Mouse (Mus musculus): ENCODE data around the gene Ncor2. TPM values are rescaled to one million over a fixed set of nuclear protein-coding genes. Genes with fewer than 3 reads are reported as not detected.
A peak's percentile ranks its signal among the peaks of the same experiment; 100 is the strongest.

Ncor2 gene
- polyA plus RNA-seq, 1 experiment from 2014 or later, result 21.2 TPM

DNA sequence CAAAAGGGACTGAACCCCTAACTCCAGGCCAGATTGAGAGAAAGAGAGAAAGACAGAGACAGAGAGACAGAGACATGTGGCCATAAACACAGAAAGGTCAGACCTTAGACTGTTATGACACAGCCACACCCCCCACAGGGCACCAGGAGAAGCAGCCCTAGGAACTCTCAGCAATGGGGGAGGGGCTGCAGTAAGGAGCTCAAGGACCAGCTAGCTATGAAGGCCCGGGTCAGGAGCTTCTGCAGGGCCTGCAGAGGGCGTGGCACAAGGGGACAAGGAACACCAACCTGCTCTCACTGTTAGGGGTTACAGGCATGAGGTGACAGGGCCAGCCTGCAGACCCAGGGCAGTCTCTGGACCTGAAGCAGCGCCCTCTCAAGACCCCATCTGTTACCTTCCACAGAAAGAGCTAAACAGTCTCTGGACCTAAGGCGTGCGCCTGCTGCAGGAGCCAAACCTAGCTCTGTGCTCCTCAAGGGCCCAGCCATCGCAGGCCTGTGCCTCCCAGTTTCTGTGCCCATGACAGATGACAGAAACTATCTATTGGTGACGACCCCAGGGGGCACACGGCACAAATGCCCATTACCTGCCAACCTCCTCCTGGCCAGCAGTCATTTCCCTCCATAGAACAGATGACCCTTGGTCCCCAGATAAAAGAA is 21.5 kb downstream of the Ncor2 start:
- Histone ChIP-seq H3K9me3 (ENCODE audit: control insufficient read depth, low read length) (no peaks in the 10 kb centered on the region), H3K4me2 (replicated peaks; ENCODE audit: low read depth, low read length) (no peak overlapping the region), H3K4me3 (ENCODE audit: low read depth, low read length) (no peak overlapping the region), H3K36me3 (ENCODE audit: control insufficient read depth, insufficient read depth, low read length) (no peaks in the 10 kb centered on the region), H3K27me3 (ENCODE audit: control insufficient read depth, insufficient read depth, low read length) (no peaks in the 10 kb centered on the region), H3K27ac (ENCODE audit: low read depth, low read length) (peak overlapping the region; percentile 91), H3K4me1 (replicated peaks; ENCODE audit: control insufficient read depth, insufficient read depth, low read length) (peaks cover 58% of the 10 kb centered on the region), H3K9ac (ENCODE audit: low read depth, low read length) (peak overlapping the region; percentile 54; the same call in 1 of the 2 replicates)
- ATAC-seq (ENCODE audit: low FRiP score) (no peak), DNase-seq (ENCODE audit: low spot score) (no peak)
- WGBS, result 30% methylated on average over 8 of the region's 8 CpGs

DNA sequence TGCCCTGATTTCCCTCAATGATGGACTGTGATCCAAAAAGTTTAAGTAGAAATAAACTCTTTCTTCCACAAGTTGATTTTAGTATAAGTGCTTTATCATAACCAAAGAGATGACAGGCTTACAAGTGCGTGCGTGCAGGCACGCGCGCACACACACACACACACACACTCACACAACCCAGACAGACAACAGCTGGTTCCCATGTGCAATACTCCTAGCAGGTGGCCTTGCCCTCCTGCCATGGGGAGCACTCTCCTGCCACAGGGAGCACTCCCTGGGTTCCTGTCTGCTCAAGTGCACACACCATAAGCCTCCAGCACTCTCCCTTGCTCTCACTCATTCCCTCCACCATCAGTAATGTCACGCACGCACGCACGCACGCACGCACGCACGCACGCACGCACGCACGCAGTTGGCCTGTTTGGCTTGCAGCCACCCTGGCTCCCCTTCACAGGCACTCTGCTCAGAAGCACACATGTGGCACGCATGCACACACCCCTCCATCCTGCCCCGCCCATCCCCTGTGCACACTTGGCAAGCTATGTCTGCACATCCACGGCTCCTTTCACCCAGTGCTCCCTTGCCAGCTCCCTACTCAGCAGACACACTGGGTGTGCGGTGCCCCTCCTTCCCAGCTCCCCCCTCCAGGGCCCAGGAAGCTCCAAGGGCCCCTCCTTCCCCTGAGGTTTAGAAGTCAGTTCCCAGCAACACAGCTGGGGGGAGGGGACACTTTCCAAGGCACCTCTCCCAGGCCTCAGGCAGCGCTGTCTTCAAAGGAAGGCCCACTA is 22.4 kb downstream of the Ncor2 start:
- DNase-seq (ENCODE audit: low spot score), result no peak
- Histone ChIP-seq H3K9me3 (ENCODE audit: control insufficient read depth, low read length) (no peaks in the 10 kb centered on the region), H3K27ac (ENCODE audit: low read depth, low read length) (peak overlapping the region; percentile 91), H3K4me2 (replicated peaks; ENCODE audit: low read depth, low read length) (no peak overlapping the region), H3K27me3 (ENCODE audit: control insufficient read depth, insufficient read depth, low read length) (no peaks in the 10 kb centered on the region), H3K9ac (ENCODE audit: low read depth, low read length) (no peak overlapping the region), H3K4me1 (replicated peaks; ENCODE audit: control insufficient read depth, insufficient read depth, low read length) (peaks cover 62% of the 10 kb centered on the region), H3K36me3 (ENCODE audit: control insufficient read depth, insufficient read depth, low read length) (no peaks in the 10 kb centered on the region), H3K4me3 (ENCODE audit: low read depth, low read length) (no peak overlapping the region)
- ATAC-seq (ENCODE audit: low FRiP score), result no peak
- WGBS, result 72% methylated on average over 22 of the region's 22 CpGs

DNA sequence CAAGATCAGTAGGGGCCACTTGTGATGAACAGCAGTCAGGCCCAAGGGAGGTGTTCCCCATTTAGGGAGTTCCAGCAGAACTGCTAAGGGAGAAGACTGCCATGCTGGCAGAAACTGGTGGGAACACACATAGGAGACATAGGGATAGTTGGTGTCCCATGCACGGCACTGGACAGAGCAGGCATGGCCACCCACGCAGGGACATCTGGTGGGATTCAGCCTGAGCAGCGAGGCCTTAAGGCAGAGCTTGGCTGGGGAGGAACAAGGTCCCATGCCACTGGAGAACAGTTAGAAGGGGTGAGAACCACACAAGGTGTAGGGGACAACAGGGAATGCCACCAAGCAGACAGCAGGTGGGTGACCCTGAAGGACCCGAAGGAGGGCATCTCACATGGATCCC is 23.6 kb downstream of the Ncor2 start:
- no peak for DNase-seq (ENCODE audit: low spot score)
- Histone ChIP-seq H3K36me3 (ENCODE audit: control insufficient read depth, insufficient read depth, low read length) (no peaks in the 10 kb centered on the region), H3K27me3 (ENCODE audit: control insufficient read depth, insufficient read depth, low read length) (no peaks in the 10 kb centered on the region), H3K27ac (ENCODE audit: low read depth, low read length) (peak overlapping the region; percentile 24; the same call in 1 of the 2 replicates), H3K4me3 (ENCODE audit: low read depth, low read length) (no peak overlapping the region), H3K9ac (ENCODE audit: low read depth, low read length) (no peak overlapping the region), H3K9me3 (ENCODE audit: control insufficient read depth, low read length) (no peaks in the 10 kb centered on the region), H3K4me1 (replicated peaks; ENCODE audit: control insufficient read depth, insufficient read depth, low read length) (peaks cover 68% of the 10 kb centered on the region), H3K4me2 (replicated peaks; ENCODE audit: low read depth, low read length) (no peak overlapping the region)
- 94% methylated on average over 4 of the region's 4 CpGs for WGBS
- no peak for ATAC-seq (ENCODE audit: low FRiP score)

DNA sequence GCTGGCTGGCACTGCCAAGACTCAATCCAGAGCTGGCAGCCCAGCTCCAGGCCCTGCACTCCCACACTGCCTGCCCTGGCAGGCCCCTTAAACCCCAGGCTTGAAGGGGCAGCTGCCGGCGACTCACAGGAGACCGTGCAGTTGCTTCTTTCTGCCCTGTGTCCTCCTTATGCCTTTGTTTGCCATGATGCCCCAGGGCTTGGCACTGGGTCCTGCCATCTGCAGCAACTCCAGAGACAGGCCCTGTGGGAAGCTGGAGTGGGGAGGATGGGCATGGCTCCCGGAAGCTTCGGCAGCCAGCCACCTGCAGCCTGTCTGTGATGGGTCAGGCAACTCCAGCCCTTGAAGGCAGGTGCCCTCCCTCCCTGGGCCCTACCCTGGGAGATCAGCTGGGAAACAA is 24.0 kb downstream of the Ncor2 start:
- no peaks in the 10 kb centered on the region for H3K27me3 ChIP-seq (ENCODE audit: control insufficient read depth, insufficient read depth, low read length)
- peaks cover 64% of the 10 kb centered on the region for H3K4me1 ChIP-seq (replicated peaks; ENCODE audit: control insufficient read depth, insufficient read depth, low read length)
- no peaks in the 10 kb centered on the region for H3K36me3 ChIP-seq (ENCODE audit: control insufficient read depth, insufficient read depth, low read length)
- no peak overlapping the region for H3K4me3 ChIP-seq (ENCODE audit: low read depth, low read length)
- no peak overlapping the region for H3K4me2 ChIP-seq (replicated peaks; ENCODE audit: low read depth, low read length)
- H3K9ac ChIP-seq (ENCODE audit: low read depth, low read length), result no peak overlapping the region
- 79% methylated on average over 5 of the region's 5 CpGs for WGBS
- DNase-seq (ENCODE audit: low spot score) (no peak), ATAC-seq (ENCODE audit: low FRiP score) (no peak)
- H3K9me3 ChIP-seq (ENCODE audit: control insufficient read depth, low read length), result no peaks in the 10 kb centered on the region
- peak overlapping the region; percentile 53 for H3K27ac ChIP-seq (ENCODE audit: low read depth, low read length)

DNA sequence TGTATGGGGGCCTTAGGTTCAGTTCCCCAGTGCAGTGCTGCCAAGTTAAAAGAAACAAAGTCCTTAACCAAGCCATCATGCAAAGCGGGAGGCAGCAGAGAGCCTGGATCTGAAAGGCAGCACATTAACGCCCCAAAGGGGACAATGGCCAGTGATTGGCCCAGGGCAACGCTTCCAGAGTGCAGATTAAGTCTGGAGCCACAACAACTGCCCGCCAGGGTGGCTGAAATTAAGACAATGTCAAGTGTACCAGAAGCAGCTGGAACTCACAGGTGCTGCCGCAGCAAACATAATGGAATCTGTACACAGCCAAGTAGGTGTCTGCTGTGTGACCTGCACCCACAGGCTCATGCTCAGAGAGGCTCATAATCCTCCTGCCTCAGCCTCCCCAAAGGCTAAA is 24.8 kb downstream of the Ncor2 start:
- 48% methylated on average over 5 of the region's 5 CpGs for WGBS

DNA sequence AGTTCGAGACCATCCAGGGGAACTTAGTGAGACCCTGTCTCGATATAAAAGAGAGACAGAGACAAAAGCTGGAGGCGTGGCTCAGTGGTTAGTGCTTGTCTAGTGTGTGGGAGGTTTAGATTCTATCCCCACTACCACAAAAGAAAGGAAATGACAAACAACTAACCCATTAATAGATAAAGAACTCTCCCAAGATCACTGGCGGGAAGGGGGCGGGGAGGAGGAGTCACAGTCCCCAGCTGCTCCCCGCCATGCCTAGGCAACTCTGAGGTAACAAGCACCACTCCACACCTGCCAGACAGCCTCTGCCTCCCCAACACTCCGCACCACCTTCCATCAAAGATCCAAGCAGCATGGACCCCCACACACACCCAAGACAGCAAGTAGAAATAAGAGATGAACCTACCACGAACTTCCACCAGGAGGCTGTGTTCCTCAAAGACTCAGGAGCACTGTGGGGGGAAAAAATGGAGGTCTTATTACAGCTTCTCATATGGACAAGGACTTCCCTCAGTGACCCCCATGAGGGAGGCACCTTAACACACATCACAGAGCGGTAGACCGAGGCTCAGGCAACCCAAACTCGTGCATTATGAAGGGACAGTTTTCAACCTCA is 25.7 kb downstream of the Ncor2 start:
- peaks cover 51% of the 10 kb centered on the region for H3K4me1 ChIP-seq (replicated peaks; ENCODE audit: control insufficient read depth, insufficient read depth, low read length)
- DNase-seq (ENCODE audit: low spot score), result no peak
- H3K4me2 ChIP-seq (replicated peaks; ENCODE audit: low read depth, low read length), result no peak overlapping the region
- 77% methylated on average over 11 of the region's 11 CpGs for WGBS
- no peaks in the 10 kb centered on the region for H3K9me3 ChIP-seq (ENCODE audit: control insufficient read depth, low read length)
- no peak overlapping the region for H3K4me3 ChIP-seq (ENCODE audit: low read depth, low read length)
- H3K36me3 ChIP-seq (ENCODE audit: control insufficient read depth, insufficient read depth, low read length), result no peaks in the 10 kb centered on the region
- H3K27ac ChIP-seq (ENCODE audit: low read depth, low read length), result peak overlapping the region; percentile 98
- no peaks in the 10 kb centered on the region for H3K27me3 ChIP-seq (ENCODE audit: control insufficient read depth, insufficient read depth, low read length)
- no peak for ATAC-seq (ENCODE audit: low FRiP score)
- no peak overlapping the region for H3K9ac ChIP-seq (ENCODE audit: low read depth, low read length)

More for the DNA sequence above, 24.8 kb downstream of the Ncor2 start:
- Histone ChIP-seq H3K27me3 (ENCODE audit: control insufficient read depth, insufficient read depth, low read length) (no peaks in the 10 kb centered on the region), H3K4me1 (replicated peaks; ENCODE audit: control insufficient read depth, insufficient read depth, low read length) (peaks cover 59% of the 10 kb centered on the region), H3K36me3 (ENCODE audit: control insufficient read depth, insufficient read depth, low read length) (no peaks in the 10 kb centered on the region), H3K27ac (ENCODE audit: low read depth, low read length) (peak overlapping the region; percentile 53; the same call in 1 of the 2 replicates), H3K9me3 (ENCODE audit: control insufficient read depth, low read length) (no peaks in the 10 kb centered on the region), H3K9ac (ENCODE audit: low read depth, low read length) (no peak overlapping the region), H3K4me2 (replicated peaks; ENCODE audit: low read depth, low read length) (no peak overlapping the region), H3K4me3 (ENCODE audit: low read depth, low read length) (no peak overlapping the region)
- no peak for DNase-seq (ENCODE audit: low spot score)
- no peak for ATAC-seq (ENCODE audit: low FRiP score)

DNA sequence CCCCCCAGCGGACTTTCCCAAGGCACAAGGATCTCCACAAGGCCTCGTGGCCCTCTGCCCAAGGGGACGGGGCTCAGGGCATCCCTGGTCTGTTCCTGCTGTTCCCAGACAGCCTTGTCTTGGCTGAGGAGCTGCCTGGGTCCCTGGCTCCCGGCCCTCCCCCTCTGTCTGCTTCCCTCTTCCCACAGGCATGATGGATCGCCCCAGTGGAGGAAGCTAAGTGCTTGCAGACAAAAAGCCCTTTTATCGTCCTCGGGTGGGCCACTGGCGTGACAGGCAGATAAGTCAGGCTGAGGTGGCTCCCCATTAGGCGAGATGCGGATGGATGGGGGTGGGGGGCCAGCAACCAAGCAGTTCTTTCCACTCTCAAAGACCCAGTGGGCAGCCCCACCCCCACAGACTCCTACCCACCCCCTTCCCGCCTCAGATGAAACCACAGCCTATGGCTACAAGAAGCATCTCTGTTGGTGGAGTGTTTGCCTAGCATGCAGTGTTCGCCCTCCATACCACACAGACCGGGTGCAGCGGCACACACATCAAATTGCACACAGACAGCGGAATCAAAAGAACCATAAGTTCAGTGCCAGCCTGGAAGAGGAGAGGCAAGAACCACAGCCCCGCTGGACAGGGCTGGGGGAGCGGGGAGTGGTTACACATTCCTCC is 27.0 kb downstream of the Ncor2 start:
- H3K36me3 ChIP-seq (ENCODE audit: control insufficient read depth, insufficient read depth, low read length), result no peaks in the 10 kb centered on the region
- no peak overlapping the region for H3K4me3 ChIP-seq (ENCODE audit: low read depth, low read length)
- H3K9me3 ChIP-seq (ENCODE audit: control insufficient read depth, low read length), result no peaks in the 10 kb centered on the region
- ATAC-seq (ENCODE audit: low FRiP score) (peak; percentile 83), DNase-seq (ENCODE audit: low spot score) (peak; percentile 84)
- no peaks in the 10 kb centered on the region for H3K27me3 ChIP-seq (ENCODE audit: control insufficient read depth, insufficient read depth, low read length)
- peak overlapping the region; percentile 24 for H3K4me2 ChIP-seq (replicated peaks; ENCODE audit: low read depth, low read length)
- H3K27ac ChIP-seq (ENCODE audit: low read depth, low read length), result peak overlapping the region; percentile 98
- WGBS, result 13% methylated on average over 17 of the region's 17 CpGs
- peak overlapping the region; percentile 52 for H3K9ac ChIP-seq (ENCODE audit: low read depth, low read length)
- H3K4me1 ChIP-seq (replicated peaks; ENCODE audit: control insufficient read depth, insufficient read depth, low read length), result peaks cover 38% of the 10 kb centered on the region

DNA sequence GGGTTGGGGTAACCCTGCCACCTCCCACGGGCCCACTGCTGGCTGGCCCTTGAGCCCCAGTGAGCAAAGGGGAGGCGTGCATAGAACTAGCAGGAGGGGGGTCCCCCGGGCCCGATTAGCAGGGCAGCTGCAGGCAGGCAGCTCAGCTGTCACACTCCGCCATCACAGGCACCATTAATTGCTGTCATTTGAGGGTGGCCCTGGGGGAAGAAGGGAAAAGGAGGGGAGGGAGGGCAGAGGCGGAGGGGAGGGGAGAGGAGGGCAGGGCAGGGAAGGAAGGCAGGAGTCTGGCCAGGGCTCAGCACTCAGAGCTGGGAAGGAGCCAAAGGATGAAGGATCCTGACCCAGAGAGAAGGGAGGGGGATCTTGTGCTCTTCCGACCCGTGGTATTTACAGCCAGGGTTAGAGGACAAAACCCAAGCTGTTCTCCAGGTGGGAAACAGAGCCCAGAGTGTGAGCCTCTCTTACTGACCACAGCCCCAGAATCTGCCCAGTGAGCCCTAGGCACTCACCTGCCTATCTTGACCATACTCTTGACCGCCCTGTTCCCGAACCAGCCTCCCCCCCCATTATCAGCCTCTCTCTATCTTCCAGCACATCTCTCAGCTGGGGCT is 28.0 kb downstream of the Ncor2 start:
- no peaks in the 10 kb centered on the region for H3K9me3 ChIP-seq (ENCODE audit: control insufficient read depth, low read length)
- peak; percentile 74 for ATAC-seq (ENCODE audit: low FRiP score)
- 14% methylated on average over 10 of the region's 10 CpGs for WGBS

More for the DNA sequence above, 28.0 kb downstream of the Ncor2 start:
- Histone ChIP-seq H3K36me3 (ENCODE audit: control insufficient read depth, insufficient read depth, low read length) (no peaks in the 10 kb centered on the region), H3K4me3 (ENCODE audit: low read depth, low read length) (no peak overlapping the region), H3K27ac (ENCODE audit: low read depth, low read length) (peak overlapping the region; percentile 98), H3K9ac (ENCODE audit: low read depth, low read length) (peak overlapping the region; percentile 52), H3K27me3 (ENCODE audit: control insufficient read depth, insufficient read depth, low read length) (no peaks in the 10 kb centered on the region), H3K4me1 (replicated peaks; ENCODE audit: control insufficient read depth, insufficient read depth, low read length) (peaks cover 33% of the 10 kb centered on the region), H3K4me2 (replicated peaks; ENCODE audit: low read depth, low read length) (peak overlapping the region; percentile 19)
- peak; percentile 82 for DNase-seq (ENCODE audit: low spot score)
